Mouse (Mus musculus) CD4-positive, CD25-positive, alpha-beta regulatory T cell, adult 2 months (primary cell): ENCODE data around the gene Macrod1.
"Not testable (repeated sequence)": the region's sequence is repeated elsewhere in the genome, so short reads cannot be mapped to it uniquely, and the experiment has no call there.

Experiments
- DNase-seq: peaks from one replicate; pipeline ENCODE4 v3.0.0-alpha.2; 2012; ENCODE audit warnings: low read depth, low spot score

Gene Macrod1

GRCm38 (mm10) chr19:7056248-7057087 is at the start of gene Macrod1:
TSS of gene Macrod1 (plus strand) at chr19:7056810.
- peak; percentile 86 for DNase-seq

DNA sequence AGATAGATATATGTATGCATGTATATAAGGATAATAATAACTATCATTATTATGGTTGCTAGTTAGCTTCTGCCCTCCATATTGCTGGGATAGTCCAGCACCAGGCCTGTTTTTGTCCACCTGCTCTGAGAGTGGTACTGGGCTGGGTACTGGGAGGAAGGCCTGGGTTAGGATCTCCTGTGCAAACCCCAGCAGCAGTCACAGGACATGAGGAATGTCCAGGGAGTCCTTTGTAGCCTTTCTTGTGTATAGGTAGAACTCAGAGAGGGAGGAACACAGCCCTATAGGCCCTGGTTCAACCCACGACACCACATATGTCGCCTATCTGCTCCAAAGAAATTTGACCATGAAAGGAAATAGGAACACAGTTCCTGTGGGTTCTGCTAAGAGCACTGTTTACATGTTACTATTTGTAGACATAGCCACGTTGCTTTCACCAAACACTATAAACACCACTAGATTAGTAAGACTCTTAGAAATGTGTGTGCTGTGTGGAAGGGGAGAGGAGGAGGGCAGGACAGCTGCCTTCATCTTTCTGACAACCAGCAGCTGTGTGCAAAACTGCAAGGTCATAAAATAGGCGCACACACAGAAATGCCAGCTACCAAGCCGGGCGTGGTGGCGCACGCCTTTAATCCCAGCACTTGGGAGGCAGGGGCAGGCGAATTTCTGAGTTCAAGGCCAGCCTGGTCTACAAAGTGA is 49.6 kb upstream of the Macrod1 start:
- no peak for DNase-seq

- no peak for DNase-seq
Measured at GRCm38 (mm10) chr19:7012426-7012825, 44.2 kb upstream of the Macrod1 start.

- no peak for DNase-seq
Measured at GRCm38 (mm10) chr19:7013984-7014383, 42.6 kb upstream of the Macrod1 start.

- DNase-seq: no peak
Measured at GRCm38 (mm10) chr19:7014481-7015135, 42.0 kb upstream of the Macrod1 start.

DNA sequence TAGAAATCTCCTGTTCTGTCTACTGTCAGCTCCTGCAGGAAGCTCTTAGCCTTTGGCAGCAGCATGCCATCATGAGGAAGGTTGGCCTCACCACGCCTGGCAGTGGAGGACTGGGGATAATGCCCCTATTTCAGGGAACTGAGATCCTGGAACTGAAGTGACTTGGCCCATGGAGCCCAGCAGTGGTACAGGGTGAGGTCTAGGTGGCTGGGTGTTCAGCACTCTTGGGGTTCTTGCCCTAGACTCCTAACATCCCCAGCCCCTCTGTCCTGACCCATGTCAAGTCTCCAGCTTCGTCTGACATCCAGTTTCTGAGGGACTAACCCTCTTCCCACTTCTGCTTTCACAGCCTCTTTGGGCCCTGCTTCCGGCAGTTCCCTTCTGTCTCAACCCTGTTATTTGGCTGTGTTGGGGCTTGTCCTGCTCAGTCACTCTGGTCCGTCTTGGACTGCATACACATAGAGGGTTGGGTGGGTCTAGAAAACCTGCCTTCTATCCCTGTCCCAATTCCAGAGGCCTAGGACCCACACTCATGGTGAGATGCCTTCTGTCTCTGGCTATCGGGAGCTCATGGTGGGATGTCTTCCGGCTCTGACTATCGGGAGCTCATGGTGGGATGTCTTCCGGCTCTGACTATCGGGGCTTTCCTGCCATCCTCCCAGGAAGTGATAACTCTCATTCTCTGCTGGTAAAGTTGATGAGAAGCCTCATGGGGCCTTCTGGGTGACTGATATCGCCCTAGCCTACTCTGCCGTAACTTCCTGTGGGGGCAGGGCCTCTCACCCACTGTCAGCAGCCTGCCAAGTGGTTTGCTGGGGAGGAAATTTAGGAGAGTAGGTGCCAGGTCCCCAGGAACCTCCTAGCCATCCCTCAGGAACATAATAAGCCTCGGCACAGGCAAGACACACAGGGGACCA is 38.8 kb upstream of the Macrod1 start:
- DNase-seq: peak; percentile 87

- DNase-seq: peak; percentile 31
Measured at GRCm38 (mm10) chr19:7018546-7018945, 38.1 kb upstream of the Macrod1 start.

GRCm38 (mm10) chr19:7019191-7019590 is 37.4 kb upstream of the Macrod1 start, which contains the start of gene Fermt3:
TSS of gene Fermt3 (minus strand) at chr19:7019469.
- peak; percentile 88 for DNase-seq

- DNase-seq: peak; percentile 90
Measured at GRCm38 (mm10) chr19:7020224-7020641, 36.4 kb upstream of the Macrod1 start.

DNA sequence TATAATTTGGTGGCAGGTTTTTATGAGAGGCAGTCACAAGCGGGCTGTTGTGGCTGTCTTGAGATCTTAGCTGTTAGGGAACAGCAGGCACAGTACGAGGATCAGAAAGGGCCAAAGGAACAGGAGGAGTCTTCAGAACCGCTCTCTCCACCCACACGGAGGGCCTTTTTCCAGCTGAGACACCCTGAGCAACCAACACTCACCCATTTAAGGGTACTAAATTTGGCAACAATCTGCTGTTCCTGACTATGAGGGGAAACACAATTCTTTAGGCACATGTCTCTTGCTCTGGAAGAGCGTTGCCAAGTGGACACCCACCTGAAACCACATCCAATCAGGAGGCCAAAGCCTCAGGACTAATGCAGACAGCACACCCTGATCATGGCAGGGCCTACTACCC is 27.1 kb upstream of the Macrod1 start:
- no peak for DNase-seq

DNA sequence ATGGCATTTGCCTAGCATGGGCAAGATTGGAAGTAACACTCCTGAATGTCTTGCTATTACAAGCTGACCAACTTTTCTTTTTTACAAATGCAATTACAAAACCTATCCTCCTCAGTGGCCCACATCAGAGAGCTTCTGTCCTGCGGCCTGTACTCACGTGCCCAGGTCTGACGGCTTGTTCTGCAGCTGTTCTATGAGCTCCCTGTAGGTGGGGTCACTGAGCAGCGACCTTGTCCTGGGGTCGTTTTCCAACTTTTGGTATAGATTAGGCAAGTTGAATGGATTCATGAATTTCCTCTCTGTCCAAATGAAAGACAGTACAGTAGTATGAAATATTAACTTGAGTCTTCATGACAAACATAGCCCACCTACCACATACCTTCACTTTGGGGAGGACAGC is 22.6 kb upstream of the Macrod1 start:
- peak; percentile 20 for DNase-seq

- peak; percentile 80 for DNase-seq
Measured at GRCm38 (mm10) chr19:7039088-7039720, 17.4 kb upstream of the Macrod1 start.

DNA sequence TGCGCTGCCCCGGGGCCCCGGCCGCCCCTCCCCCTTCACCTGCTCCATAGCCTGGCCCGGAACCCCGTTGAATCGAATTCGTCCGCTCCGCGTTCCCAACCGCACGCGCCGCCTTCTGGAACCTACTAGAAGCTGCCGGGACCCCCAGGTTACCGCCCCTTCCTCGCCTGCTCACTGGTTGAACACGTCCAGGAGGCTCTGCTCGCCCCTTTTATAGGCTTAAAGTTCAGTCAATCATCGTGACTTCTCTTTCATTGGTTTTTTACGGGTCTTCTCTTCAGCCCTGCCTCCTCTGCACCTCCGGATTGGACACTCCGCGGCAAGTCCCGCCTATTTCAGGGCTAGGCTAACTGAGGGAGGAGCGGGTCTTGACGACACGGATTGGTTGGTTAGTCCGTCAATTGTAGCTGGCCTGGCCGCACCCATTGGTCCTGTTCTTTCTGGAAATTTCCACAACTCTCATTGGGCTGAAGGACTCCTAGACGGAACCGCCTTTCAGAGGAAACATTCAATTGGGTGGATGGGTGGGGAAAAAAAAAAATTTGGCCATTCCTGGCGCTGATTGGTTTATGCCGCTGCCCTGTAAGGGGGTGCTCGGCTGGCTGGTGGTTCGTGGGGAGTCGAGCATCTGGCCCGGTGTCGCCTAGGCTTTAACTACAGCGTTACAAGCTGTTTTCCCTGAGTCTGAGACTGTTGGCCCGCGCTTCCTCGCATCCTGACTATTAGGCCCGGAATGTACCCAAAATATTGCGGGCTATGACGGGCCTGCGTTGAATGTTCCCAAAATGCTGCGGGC is 16.6 kb upstream of the Macrod1 start, which contains the start of gene Stip1:
Gene Stip1 (minus strand): TSS at position 127 of the 796 bp plus-strand sequence.
- DNase-seq: peak; percentile 99

- peak; percentile 60 for DNase-seq
Measured at GRCm38 (mm10) chr19:7040637-7041130, 15.9 kb upstream of the Macrod1 start.

GRCm38 (mm10) chr19:7041171-7041570 is 15.4 kb upstream of the Macrod1 start:
- DNase-seq: no peak

GRCm38 (mm10) chr19:7044279-7044678 is 12.3 kb upstream of the Macrod1 start:
- DNase-seq: no peak

GRCm38 (mm10) chr19:7044706-7045105 is 11.9 kb upstream of the Macrod1 start:
- no peak for DNase-seq

DNA sequence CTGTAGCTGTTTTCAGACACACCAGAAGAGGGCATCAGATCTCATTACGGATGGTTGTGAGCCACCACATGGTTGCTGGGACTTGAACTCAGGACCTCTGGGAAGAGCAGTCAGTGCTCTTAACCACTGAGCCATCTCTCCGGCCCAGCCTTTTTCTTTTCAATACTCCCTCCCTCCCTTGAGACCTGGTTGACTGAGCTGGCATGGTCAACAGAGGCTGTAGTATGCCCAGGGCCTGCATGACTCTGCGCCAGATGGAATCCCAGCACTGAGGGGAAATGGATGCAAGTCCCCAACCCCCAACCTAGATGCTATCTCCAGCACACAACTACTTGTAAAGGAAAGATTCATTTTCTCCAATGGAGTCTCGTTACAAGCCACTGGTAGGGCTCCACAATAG is 3.2 kb upstream of the Macrod1 start:
- not testable (repeated sequence) for DNase-seq

GRCm38 (mm10) chr19:7054772-7055171 is 1.8 kb upstream of the Macrod1 start:
- DNase-seq: no peak

DNA sequence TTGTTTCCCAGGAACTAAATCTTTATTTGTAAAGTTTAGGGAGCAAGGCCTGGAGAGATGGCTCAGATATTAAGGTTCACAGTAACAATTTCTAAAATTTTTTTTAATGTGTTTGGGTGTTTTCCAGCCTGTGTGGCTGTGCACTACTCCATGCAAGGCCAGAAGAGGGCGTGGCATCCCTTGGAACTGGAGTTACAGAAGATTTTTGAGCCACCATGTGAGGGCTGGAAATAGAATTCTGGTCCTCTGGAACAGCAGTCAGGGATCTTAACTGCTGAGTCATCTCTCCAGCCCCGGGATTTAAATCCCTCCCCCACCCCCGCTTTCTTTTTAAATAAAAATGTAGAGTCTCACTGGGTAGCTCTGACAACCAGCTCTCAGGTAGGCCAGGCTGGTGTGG is 1.4 kb upstream of the Macrod1 start:
- peak; percentile 20 for DNase-seq
